26 mouse cellular contexts compared by ENCODE assay signal in genomic region chr15:42320349-42320748, GRCm38 (mm10).
"Had no signal": no experiment of that assay in that cellular context is flagged by ENCODE, and none has a peak within 500 bp of the region (broad histone marks: within the 10 kb centered on the region; RNA-seq: fewer than 3 reads in every experiment).

No protein-coding gene starts in this region.

- ATAC-seq: liver, embryonic 12.5 days; midbrain, embryonic 15.5 days had no signal

- H3K9ac ChIP-seq: kidney, embryonic 15.5 days; limb, embryonic 13.5 days; liver, embryonic 12.5 days; liver, embryonic 15.5 days; lung, embryonic 15.5 days; midbrain, embryonic 12.5 days; midbrain, embryonic 15.5 days; neural tube, embryonic 13.5 days; stomach, embryonic 15.5 days had no signal

- H3K27me3 ChIP-seq: kidney, embryonic 15.5 days; limb, embryonic 13.5 days; liver, embryonic 12.5 days; liver, embryonic 15.5 days; lung, embryonic 15.5 days; megakaryocyte, embryonic 14.5 days; midbrain, embryonic 12.5 days; midbrain, embryonic 15.5 days; neural tube, embryonic 13.5 days; stomach, embryonic 15.5 days had no signal

- H3K4me3 ChIP-seq: kidney, embryonic 15.5 days; left cerebral cortex, adult 2 months; limb, embryonic 10.5 days; limb, embryonic 13.5 days; liver, embryonic 12.5 days; liver, embryonic 15.5 days; lung, embryonic 15.5 days; megakaryocyte, embryonic 14.5 days; midbrain, embryonic 12.5 days; midbrain, embryonic 15.5 days; myocyte; neural tube, embryonic 13.5 days; stomach, embryonic 15.5 days had no signal

- H3K36me3 ChIP-seq: kidney, embryonic 15.5 days; limb, embryonic 10.5 days; limb, embryonic 13.5 days; liver, embryonic 12.5 days; liver, embryonic 15.5 days; lung, embryonic 15.5 days; midbrain, embryonic 12.5 days; midbrain, embryonic 15.5 days; neural tube, embryonic 13.5 days; stomach, embryonic 15.5 days had no signal

- H3K9me3 ChIP-seq: kidney, embryonic 15.5 days; limb, embryonic 10.5 days; limb, embryonic 13.5 days; liver, embryonic 12.5 days; liver, embryonic 15.5 days; lung, embryonic 15.5 days; megakaryocyte, embryonic 14.5 days; midbrain, embryonic 12.5 days; midbrain, embryonic 15.5 days; neural tube, embryonic 13.5 days; stomach, embryonic 15.5 days had no signal

- H3K27ac ChIP-seq: kidney, embryonic 15.5 days; left cerebral cortex, adult 2 months; limb, embryonic 10.5 days; limb, embryonic 13.5 days; liver, embryonic 12.5 days; liver, embryonic 15.5 days; lung, embryonic 15.5 days; midbrain, embryonic 12.5 days; midbrain, embryonic 15.5 days; neural tube, embryonic 13.5 days; stomach, embryonic 15.5 days had no signal

- H3K4me2 ChIP-seq: kidney, embryonic 15.5 days; limb, embryonic 13.5 days; liver, embryonic 12.5 days; liver, embryonic 15.5 days; lung, embryonic 15.5 days; midbrain, embryonic 12.5 days; midbrain, embryonic 15.5 days; neural tube, embryonic 13.5 days; stomach, embryonic 15.5 days had no signal

- DNase-seq: kidney, adult 8-10 months; kidney, postnatal 10 days; kidney, postnatal 36 days; layer of hippocampus, postnatal 36 days; liver; lung, adult 18-20 months; lung, postnatal 10 days; lung, postnatal 36 days; retina, postnatal 1 day; right cerebral cortex, postnatal 25 days; spleen, adult 18-20 months; thymus, adult 18-20 months; thymus, postnatal 36 days had no signal

- H3K4me1 ChIP-seq: kidney, embryonic 15.5 days; limb, embryonic 10.5 days; liver, embryonic 12.5 days; liver, embryonic 15.5 days; lung, embryonic 15.5 days; midbrain, embryonic 15.5 days; stomach, embryonic 15.5 days had no signal
